Mouse (Mus musculus): ENCODE results near the gene Taf1b. TPM values are rescaled to one million over a fixed set of nuclear protein-coding genes. Genes with fewer than 3 reads are reported as not detected.
"Not testable (repeated sequence)": the region's sequence is repeated elsewhere in the genome, so short reads cannot be mapped to it uniquely, and the experiment has no call there.

The Taf1b gene
- 31.5 and 32.2 TPM in 2 replicates for polyA plus RNA-seq (2014; fragmentation: Nextera tagmentation; extraction: Ambion mirVana)

GRCm38 (mm10) chr12:24498150-24498840 lies at the start of gene Taf1b:
TSS of gene Taf1b (plus strand) at chr12:24498359.
- Histone ChIP-seq H3K36me3 (ENCODE audit: insufficient read depth) (no peaks in the 10 kb centered on the region), H3K4me1 (ENCODE audit: insufficient read depth) (no peaks in the 10 kb centered on the region), H3K27me3 (ENCODE audit: insufficient read depth, low read length) (no peaks in the 10 kb centered on the region), H3K27ac (ENCODE audit: low read depth) (peak within 1 kb of the TSS; percentile 71; the same call in 1 of the 2 replicates), H3K4me3 (ENCODE audit: low read depth, low read length) (peak within 1 kb of the TSS; percentile 66), H3K9me3 (ENCODE audit: low read depth, low read length) (no peaks in the 10 kb centered on the region), H3K9ac (peak within 1 kb of the TSS; percentile 64), H3K4me2 (peak within 1 kb of the TSS; percentile 57)
- WGBS: 7% methylated on average over 31 of the region's 31 CpGs
- ATAC-seq (ENCODE audit: insufficient read depth) (peak; percentile 93), DNase-seq (peak; percentile 85)
- TF ChIP-seq CTCF (IDR thresholded peaks at IDR 0.05; ENCODE audit: low read depth): no peak

- Histone ChIP-seq H3K9me3 (ENCODE audit: low read depth, low read length) (no peaks in the 10 kb centered on the region), H3K27ac (ENCODE audit: low read depth) (no peak overlapping the region), H3K4me1 (ENCODE audit: insufficient read depth) (no peaks in the 10 kb centered on the region), H3K9ac (no peak overlapping the region), H3K4me3 (ENCODE audit: low read depth, low read length) (no peak overlapping the region), H3K27me3 (ENCODE audit: insufficient read depth, low read length) (no peaks in the 10 kb centered on the region), H3K36me3 (ENCODE audit: insufficient read depth) (no peaks in the 10 kb centered on the region), H3K4me2 (no peak overlapping the region)
- TF ChIP-seq CTCF (IDR thresholded peaks at IDR 0.05; ENCODE audit: low read depth): no peak
- DNase-seq (no peak), ATAC-seq (ENCODE audit: insufficient read depth) (no peak)
- WGBS: 88% methylated on average over 10 of the region's 10 CpGs
Observed at GRCm38 (mm10) chr12:24460406-24460805, 37.8 kb upstream of the Taf1b start.

GRCm38 (mm10) chr12:24462121-24462520 lies 36.0 kb upstream of the Taf1b start:
- not testable (repeated sequence) for ATAC-seq (ENCODE audit: insufficient read depth); H3K27ac ChIP-seq (ENCODE audit: low read depth); H3K4me1 ChIP-seq (ENCODE audit: insufficient read depth); H3K9ac ChIP-seq; DNase-seq; H3K9me3 ChIP-seq (ENCODE audit: low read depth, low read length); H3K4me2 ChIP-seq; H3K27me3 ChIP-seq (ENCODE audit: insufficient read depth, low read length); H3K36me3 ChIP-seq (ENCODE audit: insufficient read depth); H3K4me3 ChIP-seq (ENCODE audit: low read depth, low read length)
- TF ChIP-seq CTCF (IDR thresholded peaks at IDR 0.05; ENCODE audit: low read depth): peak; percentile 70
- WGBS: 32% methylated on average over 4 of the region's 4 CpGs

DNA sequence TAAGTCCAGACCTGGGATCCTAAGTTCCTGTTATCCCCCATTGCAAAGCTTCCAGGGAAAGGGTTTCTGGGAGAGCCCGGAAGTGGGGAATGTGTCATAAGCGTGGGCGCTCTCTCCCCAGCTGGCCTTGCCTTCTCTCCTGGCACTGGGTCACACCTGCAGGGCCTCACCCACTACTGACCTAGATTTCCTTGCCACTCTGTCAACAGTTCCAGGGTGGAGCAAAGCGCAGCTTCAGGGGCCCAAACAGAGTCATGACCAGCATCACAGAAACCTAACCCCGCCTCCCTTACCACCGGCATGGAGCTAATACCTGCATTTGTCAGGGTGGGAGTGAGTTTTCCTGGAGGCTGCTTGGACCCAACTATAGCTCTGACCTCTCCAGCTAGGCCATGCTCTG lies 34.7 kb upstream of the Taf1b start:
- not testable (repeated sequence) for H3K27ac ChIP-seq (ENCODE audit: low read depth); DNase-seq; H3K9me3 ChIP-seq (ENCODE audit: low read depth, low read length); H3K9ac ChIP-seq; H3K4me1 ChIP-seq (ENCODE audit: insufficient read depth); H3K36me3 ChIP-seq (ENCODE audit: insufficient read depth); H3K27me3 ChIP-seq (ENCODE audit: insufficient read depth, low read length); H3K4me2 ChIP-seq; H3K4me3 ChIP-seq (ENCODE audit: low read depth, low read length); ATAC-seq (ENCODE audit: insufficient read depth)
- WGBS: 74% methylated on average over 6 of the region's 6 CpGs

DNA sequence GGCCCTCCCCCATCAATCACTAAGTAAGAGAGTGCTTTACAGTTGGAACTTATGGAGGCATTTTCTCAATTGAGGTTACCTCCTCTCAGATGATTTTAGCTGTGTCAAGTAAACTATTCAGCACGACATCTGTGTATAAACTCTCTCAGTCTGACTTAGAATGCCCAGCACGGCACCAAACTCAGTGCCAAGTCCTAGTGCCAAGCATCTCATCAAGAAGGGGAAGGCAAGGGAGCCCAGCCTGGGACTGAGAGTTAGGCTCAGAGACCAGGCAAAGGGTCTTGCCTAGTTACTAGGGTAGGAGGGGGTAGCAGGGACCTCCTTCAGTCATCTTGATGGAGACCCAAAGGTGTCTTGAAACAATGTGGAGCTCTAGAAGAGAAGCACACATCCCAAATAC lies 29.2 kb upstream of the Taf1b start:
- Histone ChIP-seq H3K4me2 (no peak overlapping the region), H3K27ac (ENCODE audit: low read depth) (no peak overlapping the region), H3K4me1 (ENCODE audit: insufficient read depth) (no peaks in the 10 kb centered on the region), H3K9ac (no peak overlapping the region), H3K9me3 (ENCODE audit: low read depth, low read length) (no peaks in the 10 kb centered on the region), H3K4me3 (ENCODE audit: low read depth, low read length) (no peak overlapping the region), H3K27me3 (ENCODE audit: insufficient read depth, low read length) (no peaks in the 10 kb centered on the region), H3K36me3 (ENCODE audit: insufficient read depth) (no peaks in the 10 kb centered on the region)
- ATAC-seq (ENCODE audit: insufficient read depth): no peak
- TF ChIP-seq CTCF (IDR thresholded peaks at IDR 0.05; ENCODE audit: low read depth): no peak
- WGBS: 88% methylated on average over 2 of the region's 2 CpGs
- DNase-seq: no peak

GRCm38 (mm10) chr12:24470943-24471342 lies 27.2 kb upstream of the Taf1b start:
- Histone ChIP-seq H3K27ac (ENCODE audit: low read depth) (no peak overlapping the region), H3K4me1 (ENCODE audit: insufficient read depth) (no peaks in the 10 kb centered on the region), H3K4me3 (ENCODE audit: low read depth, low read length) (no peak overlapping the region), H3K9me3 (ENCODE audit: low read depth, low read length) (no peaks in the 10 kb centered on the region), H3K9ac (no peak overlapping the region), H3K27me3 (ENCODE audit: insufficient read depth, low read length) (no peaks in the 10 kb centered on the region), H3K4me2 (no peak overlapping the region), H3K36me3 (ENCODE audit: insufficient read depth) (no peaks in the 10 kb centered on the region)
- 11% methylated on average over 4 of the region's 4 CpGs for WGBS
- DNase-seq (peak; percentile 80), ATAC-seq (ENCODE audit: insufficient read depth) (no peak; the same call in 1 of the 2 replicates)
- peak; percentile 81 for TF ChIP-seq CTCF (IDR thresholded peaks at IDR 0.05; ENCODE audit: low read depth)

DNA sequence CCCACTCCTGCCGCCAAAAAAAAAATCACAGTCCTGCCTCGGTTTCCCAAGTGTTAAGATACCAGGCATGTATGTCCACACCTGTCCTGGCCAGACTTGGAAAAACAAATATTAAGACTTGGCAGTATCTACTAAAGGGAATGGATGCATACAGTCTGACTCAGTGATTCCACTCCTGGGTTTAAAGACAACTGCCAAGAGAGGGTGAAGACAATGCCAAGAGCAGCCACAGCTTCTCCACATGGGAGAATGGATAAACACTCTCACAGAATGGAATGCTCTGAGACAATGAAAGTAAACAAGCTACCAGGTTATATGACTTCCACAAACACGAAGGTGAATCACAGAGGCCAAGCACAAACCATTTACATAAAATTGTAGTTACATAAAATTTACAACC lies 24.9 kb upstream of the Taf1b start:
- no peak overlapping the region for H3K27ac ChIP-seq (ENCODE audit: low read depth)
- no peak overlapping the region for H3K9ac ChIP-seq
- 57% methylated on average over 3 of the region's 3 CpGs for WGBS
- no peak overlapping the region for H3K4me3 ChIP-seq (ENCODE audit: low read depth, low read length)
- no peaks in the 10 kb centered on the region for H3K27me3 ChIP-seq (ENCODE audit: insufficient read depth, low read length)
- no peak overlapping the region for H3K4me2 ChIP-seq
- no peaks in the 10 kb centered on the region for H3K4me1 ChIP-seq (ENCODE audit: insufficient read depth)
- no peak for DNase-seq
- TF ChIP-seq CTCF (IDR thresholded peaks at IDR 0.05; ENCODE audit: low read depth): no peak
- H3K9me3 ChIP-seq (ENCODE audit: low read depth, low read length): no peaks in the 10 kb centered on the region
- H3K36me3 ChIP-seq (ENCODE audit: insufficient read depth): no peaks in the 10 kb centered on the region
- ATAC-seq (ENCODE audit: insufficient read depth): no peak

Data from lung, embryonic 14.5 days (tissue).